Comparison of ENCODE assay signal across 8 mouse cellular contexts in the genomic region with DNA sequence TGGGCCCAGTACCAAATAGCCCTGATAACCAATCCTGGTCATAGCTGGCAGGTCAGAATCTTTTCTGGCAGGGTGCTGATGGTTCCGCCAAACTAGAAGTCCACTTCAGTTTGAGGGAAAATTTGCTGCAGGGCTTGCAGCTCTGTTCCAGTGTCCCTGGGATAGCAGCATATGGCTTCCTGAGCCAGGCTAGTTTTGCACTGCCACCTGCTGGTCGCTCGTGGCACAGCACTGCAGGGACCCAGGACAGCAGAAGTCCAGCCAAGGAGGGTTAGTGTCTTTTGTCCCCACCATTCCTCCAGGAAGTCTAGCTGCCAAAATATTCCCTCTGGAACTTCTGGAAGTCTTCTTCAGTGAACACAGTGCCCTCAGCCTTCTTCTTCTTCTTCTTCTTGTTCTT. TPM values are rescaled to one million over a fixed set of nuclear protein-coding genes. Genes with fewer than 3 reads are reported as not detected.
DNase-seq lines count a peak whose midpoint lies in the region; TF ChIP-seq lines count a peak whose summit lies in the region.
"Had no signal": no experiment of that assay in that cellular context is flagged by ENCODE, and none has a peak within 500 bp of the region (broad histone marks: within the 10 kb centered on the region; RNA-seq: fewer than 3 reads in every experiment).

No protein-coding gene starts in this region.

- DNase-seq in MN1 (ENCODE audit: low spot score): peak; percentile 93
- DNase-seq in heart, postnatal 4 days: peak; percentile 93
- DNase-seq in left cerebral cortex, adult 8-10 months (ENCODE audit: low spot score in 2 of 2): peak; percentile 52 to 81
- peak; percentile 85 for DNase-seq in mesoderm, embryonic 11.5 days (ENCODE audit: low read depth, low spot score)
- peak; percentile 77 for DNase-seq in spleen, adult 12 weeks (ENCODE audit: low spot score)

- no peak overlapping the region for H3K4me3 ChIP-seq in bone marrow, adult 2 months (replicated peaks; ENCODE audit: control insufficient read depth, low read depth, low read length)
- no peak overlapping the region for H3K4me3 ChIP-seq in embryonic fibroblast, embryonic 13.5 days (ENCODE audit: insufficient read depth, low read length)
- H3K4me3 ChIP-seq: limb, embryonic 13.5 days had no signal

- H3K27ac ChIP-seq in bone marrow, adult 2 months (ENCODE audit: control insufficient read depth, insufficient read depth, low read depth, low read length, poor library complexity): no peak overlapping the region
- H3K27ac ChIP-seq in embryonic fibroblast, embryonic 13.5 days (ENCODE audit: insufficient read depth, low read length): no peak overlapping the region
- H3K27ac ChIP-seq: limb, embryonic 13.5 days had no signal

- 13% methylated on average over 3 of the region's 3 CpGs for WGBS in bone marrow, adult 2 months

- peak; percentile 99 for TF ChIP-seq CTCF in bone marrow, adult 2 months (IDR thresholded peaks at IDR 0.05; ENCODE audit: control insufficient read depth, insufficient read depth, low read length)
- TF ChIP-seq CTCF in embryonic fibroblast, embryonic 13.5 days (IDR thresholded peaks at IDR 0.05; ENCODE audit: borderline replicate concordance, insufficient read depth, low read length): peak; percentile 99

- H3K4me1 ChIP-seq in bone marrow, adult 2 months (ENCODE audit: control insufficient read depth, insufficient read depth, low read length): peaks cover 1% of the 10 kb centered on the region; the same call in 1 of the 2 replicates
- H3K4me1 ChIP-seq in embryonic fibroblast, embryonic 13.5 days (ENCODE audit: control insufficient read depth, insufficient read depth, low read length): peaks cover 3% of the 10 kb centered on the region; the same call in 1 of the 2 replicates

- TF ChIP-seq POLR2A in bone marrow, adult 2 months (IDR thresholded peaks at IDR 0.05; ENCODE audit: borderline replicate concordance, control insufficient read depth, low read depth, low read length): peak; percentile 23; the same call in 1 of the 2 replicates
- no peak for TF ChIP-seq POLR2A in embryonic fibroblast, embryonic 13.5 days (IDR thresholded peaks at IDR 0.05; ENCODE audit: low read depth, low read length)

RNA-seq across cellular contexts. Expression of a gene that starts 3.4 kb away (rescaled TPM):
- 21.3 and 53.7 TPM in 2 replicates for polyA plus RNA-seq in bone marrow, adult 2 months (2011; ENCODE audit: insufficient read depth, insufficient read length, low replicate concordance, missing spikeins)
- 20.1 and 25.9 TPM in 2 replicates for polyA plus RNA-seq in embryonic fibroblast, embryonic 13.5 days (2011; ENCODE audit: insufficient read length, low read depth, missing spikeins)
- 10 to 100 TPM; 26.1 to 27.2 TPM for total RNA-seq in heart, postnatal 4 days (2021)
- 10 to 100 TPM; 32.5 to 39.3 (median 38.4) TPM for total RNA-seq in left cerebral cortex, adult 8-10 months (2022)

RNA-seq across cellular contexts. Expression of a gene that starts 5.7 kb away (rescaled TPM):
- polyA plus RNA-seq in bone marrow, adult 2 months (2011; ENCODE audit: insufficient read depth, insufficient read length, low replicate concordance, missing spikeins): 248 and 280 TPM in 2 replicates
- 364 and 499 TPM in 2 replicates for polyA plus RNA-seq in embryonic fibroblast, embryonic 13.5 days (2011; ENCODE audit: insufficient read length, low read depth, missing spikeins)
- 100 to 1,000 TPM; 119 to 131 TPM for total RNA-seq in heart, postnatal 4 days (2021)
- 100 to 1,000 TPM in 3 of 4 experiments, 10 to 100 TPM in 1; 98.1 to 118 (median 107) TPM for total RNA-seq in left cerebral cortex, adult 8-10 months (2022)

RNA-seq across cellular contexts. Expression of a gene that starts 25.0 kb away (rescaled TPM):
- polyA plus RNA-seq in bone marrow, adult 2 months (2011; ENCODE audit: insufficient read depth, insufficient read length, low replicate concordance, missing spikeins): not detected in 2 replicates
- polyA plus RNA-seq in embryonic fibroblast, embryonic 13.5 days (2011; ENCODE audit: insufficient read length, low read depth, missing spikeins): not detected in 2 replicates
- total RNA-seq in heart, postnatal 4 days (2021): 10 to 100 TPM; 20.3 to 24.3 TPM
- total RNA-seq in left cerebral cortex, adult 8-10 months (2022): 10 to 100 TPM in 2 of 4 experiments, 1 to 10 TPM in 2; 6.0 to 10.8 (median 9.5) TPM
- polyA plus RNA-seq: limb, embryonic 13.5 days had no signal

RNA-seq across cellular contexts. Expression of a gene that starts 26.4 kb away (rescaled TPM):
- polyA plus RNA-seq in bone marrow, adult 2 months (2011; ENCODE audit: insufficient read depth, insufficient read length, low replicate concordance, missing spikeins): 1.2 and 2.8 TPM in 2 replicates
- polyA plus RNA-seq in embryonic fibroblast, embryonic 13.5 days (2011; ENCODE audit: insufficient read length, low read depth, missing spikeins): 0.38 and 0.86 TPM in 2 replicates
- under 1 TPM in 1 of 2 experiments, not detected in 1; 0.05 TPM for total RNA-seq in heart, postnatal 4 days (2021)
- total RNA-seq in left cerebral cortex, adult 8-10 months (2022): 10 to 100 TPM; 64.3 to 80.9 (median 66.4) TPM

RNA-seq across cellular contexts. Expression of a gene that starts 26.9 kb away (rescaled TPM):
- polyA plus RNA-seq in bone marrow, adult 2 months (2011; ENCODE audit: insufficient read depth, insufficient read length, low replicate concordance, missing spikeins): 11.5 and 16.3 TPM in 2 replicates
- polyA plus RNA-seq in embryonic fibroblast, embryonic 13.5 days (2011; ENCODE audit: insufficient read length, low read depth, missing spikeins): 22.7 and 22.8 TPM in 2 replicates
- total RNA-seq in heart, postnatal 4 days (2021): 10 to 100 TPM; 38.0 to 38.3 TPM
- total RNA-seq in left cerebral cortex, adult 8-10 months (2022): 10 to 100 TPM; 30.2 to 33.7 (median 30.9) TPM
